Mouse (Mus musculus): Measurements from ENCODE around the gene Mink1. TPM values are rescaled to one million over a fixed set of nuclear protein-coding genes. Genes with fewer than 3 reads are reported as not detected.
"Not testable (repeated sequence)": the region's sequence is repeated elsewhere in the genome, so short reads cannot be mapped to it uniquely, and the experiment has no call there.

Gene Mink1
- polyA plus RNA-seq, 1 experiment from 2014 or later: 20.3 TPM

GRCm38 (mm10) chr11:70526211-70526610 lies 36.5 kb upstream of the Mink1 start:
- Histone ChIP-seq H3K4me3 (replicated peaks) (peak overlapping the region; percentile 76), H3K27ac (replicated peaks) (no peak overlapping the region), H3K27me3 (no peaks in the 10 kb centered on the region), H3K9ac (no peak overlapping the region), H3K9me3 (replicated peaks) (no peaks in the 10 kb centered on the region), H3K4me1 (peaks cover 12% of the 10 kb centered on the region), H3K36me3 (peaks cover 36% of the 10 kb centered on the region), H3K4me2 (replicated peaks) (peak overlapping the region; percentile 69)
- ATAC-seq (ENCODE audit: insufficient number of reproducible peaks, low FRiP score, low TSS enrichment, low read depth): no peak
- 86% methylated on average over 12 of the region's 12 CpGs for WGBS

- H3K4me2 ChIP-seq (replicated peaks): no peak overlapping the region
- H3K4me1 ChIP-seq: peaks cover 12% of the 10 kb centered on the region
- no peak overlapping the region for H3K27ac ChIP-seq (replicated peaks)
- WGBS: 88% methylated on average over 7 of the region's 7 CpGs
- H3K27me3 ChIP-seq: no peaks in the 10 kb centered on the region
- H3K36me3 ChIP-seq: peaks cover 36% of the 10 kb centered on the region
- ATAC-seq (ENCODE audit: insufficient number of reproducible peaks, low FRiP score, low TSS enrichment, low read depth): no peak
- no peak overlapping the region for H3K9ac ChIP-seq
- H3K9me3 ChIP-seq (replicated peaks): no peaks in the 10 kb centered on the region
- no peak overlapping the region for H3K4me3 ChIP-seq (replicated peaks)
Measured at GRCm38 (mm10) chr11:70528610-70529009, 34.1 kb upstream of the Mink1 start.

- WGBS: 82% methylated on average over 2 of the region's 2 CpGs
- ATAC-seq (ENCODE audit: insufficient number of reproducible peaks, low FRiP score, low TSS enrichment, low read depth); H3K9me3 ChIP-seq (replicated peaks); H3K4me3 ChIP-seq (replicated peaks); H3K27ac ChIP-seq (replicated peaks); H3K4me1 ChIP-seq; H3K4me2 ChIP-seq (replicated peaks); H3K9ac ChIP-seq; H3K27me3 ChIP-seq: not testable (repeated sequence)
- H3K36me3 ChIP-seq: peaks cover 36% of the 10 kb centered on the region
Measured at GRCm38 (mm10) chr11:70531065-70531464, 31.6 kb upstream of the Mink1 start.

GRCm38 (mm10) chr11:70532839-70533238 lies 29.8 kb upstream of the Mink1 start, which contains the start of gene Gm40193:
Gene Gm40193 (minus strand): TSS chr11:70532939.
- Histone ChIP-seq H3K9me3 (replicated peaks) (no peaks in the 10 kb centered on the region), H3K4me2 (replicated peaks) (no peak within 1 kb of the TSS), H3K4me1 (no peaks in the 10 kb centered on the region), H3K36me3 (peaks cover 20% of the 10 kb centered on the region), H3K27me3 (no peaks in the 10 kb centered on the region), H3K4me3 (replicated peaks) (no peak within 1 kb of the TSS), H3K9ac (no peak within 1 kb of the TSS), H3K27ac (replicated peaks) (no peak within 1 kb of the TSS)
- WGBS: 74% methylated on average over 6 of the region's 6 CpGs
- no peak; the same call in 1 of the 2 replicates for ATAC-seq (ENCODE audit: insufficient number of reproducible peaks, low FRiP score, low TSS enrichment, low read depth)

GRCm38 (mm10) chr11:70539423-70539822 lies 23.3 kb upstream of the Mink1 start:
- no peaks in the 10 kb centered on the region for H3K9me3 ChIP-seq (replicated peaks)
- H3K4me3 ChIP-seq (replicated peaks): peak overlapping the region; percentile 62
- 0 out of 2 replicates have a peak overlapping the region, but pooled peaks have one; percentile 60 for H3K27ac ChIP-seq (replicated peaks)
- peaks cover 16% of the 10 kb centered on the region; the same call in 1 of the 2 replicates for H3K4me1 ChIP-seq
- WGBS: 17% methylated on average over 9 of the region's 9 CpGs
- H3K9ac ChIP-seq: peak overlapping the region; percentile 52; the same call in 1 of the 2 replicates
- no peak for ATAC-seq (ENCODE audit: insufficient number of reproducible peaks, low FRiP score, low TSS enrichment, low read depth)
- H3K4me2 ChIP-seq (replicated peaks): peak overlapping the region; percentile 83
- H3K36me3 ChIP-seq: no peaks in the 10 kb centered on the region
- no peaks in the 10 kb centered on the region; the same call in 1 of the 2 replicates for H3K27me3 ChIP-seq

- Histone ChIP-seq H3K4me2 (replicated peaks) (peak within 1 kb of the TSS; percentile 83), H3K27ac (replicated peaks) (peak within 1 kb of the TSS; percentile 60; the same call in 1 of the 2 replicates), H3K4me3 (replicated peaks) (peak within 1 kb of the TSS; percentile 62), H3K4me1 (peaks cover 16% of the 10 kb centered on the region; the same call in 1 of the 2 replicates), H3K27me3 (no peaks in the 10 kb centered on the region; the same call in 1 of the 2 replicates), H3K9me3 (replicated peaks) (no peaks in the 10 kb centered on the region), H3K9ac (peak within 1 kb of the TSS; percentile 52), H3K36me3 (no peaks in the 10 kb centered on the region)
- 1% methylated on average over 58 of the region's 65 CpGs for whole genome bisulfite sequencing
- peak; percentile 92 for ATAC-seq (ENCODE audit: insufficient number of reproducible peaks, low FRiP score, low TSS enrichment, low read depth)
Measured at GRCm38 (mm10) chr11:70539877-70540587, 22.6 kb upstream of the Mink1 start, which contains the start of gene Pld2. Gene Pld2 (plus strand): TSS chr11:70540064.

- Histone ChIP-seq H3K9ac (no peak overlapping the region), H3K27ac (replicated peaks) (no peak overlapping the region), H3K36me3 (no peaks in the 10 kb centered on the region), H3K4me1 (peaks cover 16% of the 10 kb centered on the region; the same call in 1 of the 2 replicates), H3K27me3 (no peaks in the 10 kb centered on the region; the same call in 1 of the 2 replicates), H3K9me3 (replicated peaks) (no peaks in the 10 kb centered on the region), H3K4me3 (replicated peaks) (peak overlapping the region; percentile 62), H3K4me2 (replicated peaks) (peak overlapping the region; percentile 83)
- WGBS: 82% methylated on average over 7 of the region's 7 CpGs
- ATAC-seq (ENCODE audit: insufficient number of reproducible peaks, low FRiP score, low TSS enrichment, low read depth): no peak
Measured at GRCm38 (mm10) chr11:70540928-70541327, 21.8 kb upstream of the Mink1 start.

GRCm38 (mm10) chr11:70541415-70541814 lies 21.3 kb upstream of the Mink1 start:
- peaks cover 16% of the 10 kb centered on the region; the same call in 1 of the 2 replicates for H3K4me1 ChIP-seq

GRCm38 (mm10) chr11:70544496-70544895 lies 18.2 kb upstream of the Mink1 start:
- Histone ChIP-seq H3K9ac (no peak overlapping the region), H3K4me1 (peaks cover 16% of the 10 kb centered on the region; the same call in 1 of the 2 replicates), H3K4me3 (replicated peaks) (no peak overlapping the region), H3K4me2 (replicated peaks) (no peak overlapping the region), H3K9me3 (replicated peaks) (no peaks in the 10 kb centered on the region), H3K27ac (replicated peaks) (no peak overlapping the region), H3K36me3 (no peaks in the 10 kb centered on the region), H3K27me3 (no peaks in the 10 kb centered on the region; the same call in 1 of the 2 replicates)
- WGBS: 57% methylated on average over 7 of the region's 7 CpGs
- ATAC-seq (ENCODE audit: insufficient number of reproducible peaks, low FRiP score, low TSS enrichment, low read depth): no peak

More at GRCm38 (mm10) chr11:70541415-70541814, 21.3 kb upstream of the Mink1 start:
- 0 out of 2 replicates have a peak overlapping the region, but pooled peaks have one; percentile 83 for H3K4me2 ChIP-seq (replicated peaks)
- no peak overlapping the region for H3K9ac ChIP-seq
- H3K4me3 ChIP-seq (replicated peaks): no peak overlapping the region
- 52% methylated on average over 5 of the region's 5 CpGs for WGBS
- no peaks in the 10 kb centered on the region; the same call in 1 of the 2 replicates for H3K27me3 ChIP-seq
- H3K9me3 ChIP-seq (replicated peaks): no peaks in the 10 kb centered on the region
- H3K27ac ChIP-seq (replicated peaks): no peak overlapping the region
- H3K36me3 ChIP-seq: no peaks in the 10 kb centered on the region
- ATAC-seq (ENCODE audit: insufficient number of reproducible peaks, low FRiP score, low TSS enrichment, low read depth): no peak

- no peaks in the 10 kb centered on the region for H3K27me3 ChIP-seq
- 88% methylated on average over 8 of the region's 8 CpGs for WGBS
- no peak for ATAC-seq (ENCODE audit: insufficient number of reproducible peaks, low FRiP score, low TSS enrichment, low read depth)
Measured at GRCm38 (mm10) chr11:70551526-70551925, 11.2 kb upstream of the Mink1 start.

GRCm38 (mm10) chr11:70553940-70554339 lies 8.7 kb upstream of the Mink1 start:
- ATAC-seq (ENCODE audit: insufficient number of reproducible peaks, low FRiP score, low TSS enrichment, low read depth): no peak

More at GRCm38 (mm10) chr11:70551526-70551925, 11.2 kb upstream of the Mink1 start:
- Histone ChIP-seq H3K36me3 (no peaks in the 10 kb centered on the region; the same call in 1 of the 2 replicates), H3K4me1 (no peaks in the 10 kb centered on the region), H3K9ac (no peak overlapping the region), H3K27ac (replicated peaks) (no peak overlapping the region), H3K9me3 (replicated peaks) (no peaks in the 10 kb centered on the region), H3K4me3 (replicated peaks) (no peak overlapping the region), H3K4me2 (replicated peaks) (no peak overlapping the region)

More at GRCm38 (mm10) chr11:70553940-70554339, 8.7 kb upstream of the Mink1 start:
- H3K9me3 ChIP-seq (replicated peaks): no peaks in the 10 kb centered on the region
- H3K4me2 ChIP-seq (replicated peaks): no peak overlapping the region
- H3K27me3 ChIP-seq: no peaks in the 10 kb centered on the region
- peaks cover 4% of the 10 kb centered on the region; the same call in 1 of the 2 replicates for H3K36me3 ChIP-seq
- H3K9ac ChIP-seq: no peak overlapping the region
- 25% methylated on average over 7 of the region's 7 CpGs for WGBS
- no peaks in the 10 kb centered on the region for H3K4me1 ChIP-seq
- no peak overlapping the region for H3K27ac ChIP-seq (replicated peaks)
- H3K4me3 ChIP-seq (replicated peaks): no peak overlapping the region

Data from embryonic facial prominence, embryonic 15.5 days (tissue).